Mouse (Mus musculus) ovary, postnatal 36 days (tissue): Measurements from ENCODE around the gene 4930518I15Rik.
"Not testable (repeated sequence)": the region's sequence is repeated elsewhere in the genome, so short reads cannot be mapped to it uniquely, and the experiment has no call there.

Source experiments
- DNase-seq: peaks from one replicate; pipeline ENCODE4 v3.0.0; 2022; ENCODE audit warnings: low spot score, mixed read lengths

4930518I15Rik gene

GRCm38 (mm10) chr2:156857835-156858234, at the start of gene 4930518I15Rik:
4930518I15Rik (minus strand) TSS chr2:156857946.
- DNase-seq = no peak

- DNase-seq = not testable (repeated sequence)
Measured at GRCm38 (mm10) chr2:156905931-156906330, 48.2 kb upstream of the 4930518I15Rik start.

- DNase-seq = peak; percentile 54
Measured at GRCm38 (mm10) chr2:156904976-156905717, 47.4 kb upstream of the 4930518I15Rik start.

DNA sequence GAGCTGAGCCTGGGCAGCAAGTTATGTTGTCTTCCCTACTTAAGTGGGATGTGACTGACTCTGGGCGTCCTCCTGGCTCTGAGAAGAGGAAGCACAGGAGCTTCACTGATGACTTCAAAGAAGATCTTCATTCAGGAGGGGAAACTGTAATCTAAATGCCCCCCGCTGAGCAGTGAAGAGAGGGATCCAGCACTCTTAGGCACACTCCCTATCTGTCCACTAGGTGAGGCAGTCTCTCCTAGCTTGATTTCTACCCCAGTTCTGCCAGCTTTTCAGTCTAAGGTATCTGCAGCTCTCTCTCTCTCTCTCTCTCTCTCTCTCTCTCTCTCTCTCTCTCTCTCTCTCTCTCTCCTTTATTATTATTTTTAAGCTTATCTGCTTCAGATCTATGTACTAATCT, 45.6 kb upstream of the 4930518I15Rik start:
- DNase-seq = no peak

GRCm38 (mm10) chr2:156902411-156902810, 44.7 kb upstream of the 4930518I15Rik start:
- DNase-seq = not testable (repeated sequence)

DNA sequence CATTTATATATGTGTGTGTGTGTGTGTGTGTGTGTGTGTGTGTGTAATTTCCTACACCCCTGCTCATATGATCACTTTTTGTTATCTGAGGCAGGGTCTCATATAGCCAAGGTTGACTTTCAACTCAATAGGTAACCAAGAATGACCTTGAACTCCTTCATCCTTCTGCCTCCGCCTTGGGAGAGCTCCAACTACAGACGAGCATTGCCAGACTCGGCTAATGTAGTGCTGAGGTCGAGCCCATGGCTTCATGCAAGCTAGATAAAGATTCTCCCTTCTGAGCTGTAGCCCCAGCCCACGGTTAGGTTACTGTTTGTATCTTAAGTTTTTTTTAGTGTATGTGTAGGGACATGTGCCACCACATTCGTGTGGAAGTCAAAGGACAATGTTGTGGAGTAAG, 44.1 kb upstream of the 4930518I15Rik start:
- DNase-seq = no peak

DNA sequence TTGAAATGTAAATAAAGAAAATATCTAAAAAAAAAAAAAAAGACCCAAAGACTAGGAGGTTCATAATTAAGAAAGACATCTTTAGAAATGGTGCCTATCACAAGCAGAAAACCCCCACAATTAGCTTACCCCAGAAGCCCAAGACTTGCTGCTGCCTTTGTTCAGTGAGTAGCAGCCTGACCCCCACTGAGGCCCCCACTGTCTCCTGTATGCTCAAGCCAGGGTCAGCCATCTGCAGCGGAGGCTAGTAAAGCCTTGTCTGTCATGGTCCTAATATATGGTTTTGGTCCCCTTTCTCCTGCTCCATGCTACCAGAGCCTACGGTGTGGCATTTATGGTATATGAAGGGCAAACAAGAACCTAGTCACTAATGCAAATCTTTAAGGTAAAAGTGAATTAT, 43.6 kb upstream of the 4930518I15Rik start:
- no peak for DNase-seq

DNA sequence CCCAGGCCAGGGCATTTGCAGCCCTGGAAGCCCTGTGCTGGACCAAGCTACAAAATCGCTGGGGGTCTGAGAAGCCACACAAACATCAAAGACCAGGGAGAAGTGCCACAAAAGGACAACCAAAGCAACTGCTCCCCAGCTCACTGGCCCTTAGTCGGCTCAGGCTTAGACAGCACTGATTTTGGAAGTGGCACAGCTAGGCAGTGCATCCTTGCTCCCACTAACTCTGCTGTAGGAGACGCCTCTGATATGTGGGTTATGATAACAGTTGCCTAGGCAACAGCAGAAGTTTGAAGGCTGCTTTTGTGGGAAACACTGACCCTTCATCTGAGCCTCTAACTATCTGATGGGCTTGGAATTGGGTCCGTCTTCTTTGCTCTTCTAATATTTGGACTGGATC, 41.4 kb upstream of the 4930518I15Rik start:
- no peak for DNase-seq

- no peak for DNase-seq
Measured at GRCm38 (mm10) chr2:156898374-156898773, 40.6 kb upstream of the 4930518I15Rik start.

GRCm38 (mm10) chr2:156897034-156897433, 39.3 kb upstream of the 4930518I15Rik start:
- DNase-seq = no peak

DNA sequence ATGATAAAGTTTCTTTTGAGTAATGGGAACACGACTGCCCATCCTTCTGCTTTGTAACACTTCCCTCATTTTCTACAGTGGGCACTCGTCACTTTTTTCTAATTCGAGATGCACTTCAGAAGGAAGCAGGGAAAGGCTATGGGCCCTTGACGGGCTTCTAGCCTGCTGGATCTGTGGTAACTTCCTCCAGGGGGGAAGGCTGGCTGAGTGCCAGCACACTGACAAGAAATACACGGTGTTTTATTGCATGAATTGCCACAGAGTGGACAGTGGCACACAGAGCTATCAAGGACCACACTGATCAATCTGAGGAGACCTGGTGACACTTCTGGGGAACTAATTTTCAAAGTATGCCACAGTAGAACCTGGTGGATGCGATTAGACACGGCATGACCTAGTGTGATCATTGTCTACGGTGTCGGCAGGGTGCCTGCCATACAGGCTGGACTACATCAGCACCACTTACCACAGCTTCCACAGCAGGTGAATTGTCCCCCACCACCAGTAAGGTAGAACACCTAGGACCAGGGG, 38.7 kb upstream of the 4930518I15Rik start:
- no peak for DNase-seq

DNA sequence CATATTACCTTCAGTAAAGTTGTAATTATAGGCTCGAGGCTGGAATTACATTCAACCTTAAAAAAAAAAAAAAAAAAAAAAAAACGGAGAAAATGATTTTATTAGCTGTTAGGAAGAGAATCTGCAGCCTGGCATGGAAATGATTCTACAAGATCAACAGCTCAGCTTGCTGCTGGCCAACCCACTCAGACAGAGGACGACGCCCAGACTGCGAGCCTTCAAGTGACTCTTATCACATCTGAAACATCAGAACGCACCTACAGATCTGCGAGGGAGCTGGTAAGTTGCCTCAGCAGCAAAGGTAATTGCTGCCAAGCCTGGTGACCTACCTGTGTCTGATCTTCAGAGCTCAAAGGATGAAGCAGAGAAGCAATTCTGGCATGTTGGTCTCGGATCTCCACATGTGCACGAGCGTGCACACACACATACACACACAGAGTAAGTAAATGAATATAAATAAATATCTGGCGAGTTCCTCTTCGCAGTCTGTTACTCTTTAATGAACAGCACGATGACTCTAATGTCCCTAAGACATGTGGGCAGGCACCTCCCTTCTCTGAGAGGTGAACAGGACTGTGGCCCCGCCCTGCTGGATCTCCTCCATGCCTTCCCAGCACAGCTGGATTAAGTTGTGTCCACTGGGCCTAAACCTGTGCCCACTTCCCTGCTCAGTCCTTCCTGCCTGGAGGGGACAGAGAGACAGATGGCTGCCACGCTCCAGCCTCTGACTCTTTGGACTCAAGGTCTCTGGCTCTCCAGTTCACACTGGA, 36.9 kb upstream of the 4930518I15Rik start:
- DNase-seq = no peak

DNA sequence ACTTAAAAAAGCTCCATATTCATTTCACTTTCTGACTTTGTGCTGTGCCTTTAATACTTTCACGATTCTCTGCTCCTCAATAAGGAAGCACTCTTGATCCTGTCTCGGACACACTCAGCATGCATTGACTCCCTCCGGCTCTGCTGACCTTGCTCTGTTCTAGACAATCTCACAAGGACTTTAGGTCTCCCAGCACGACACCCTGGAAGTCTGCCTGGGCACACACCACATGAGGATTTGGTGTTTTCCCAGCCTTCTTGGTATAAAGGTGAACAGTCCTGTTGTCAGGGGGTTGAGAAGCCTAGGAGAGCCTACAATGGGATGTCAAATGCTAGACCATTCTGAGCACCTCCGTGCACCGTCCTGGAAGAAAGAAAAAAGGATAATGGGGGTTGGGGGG, 35.1 kb upstream of the 4930518I15Rik start:
- peak; percentile 29 for DNase-seq

GRCm38 (mm10) chr2:156892240-156892639, 34.5 kb upstream of the 4930518I15Rik start:
- no peak for DNase-seq

GRCm38 (mm10) chr2:156888490-156888889, 30.7 kb upstream of the 4930518I15Rik start:
- DNase-seq = no peak

GRCm38 (mm10) chr2:156887017-156887416, 29.3 kb upstream of the 4930518I15Rik start, which contains the start of gene Sla2:
Sla2 (minus strand) TSS chr2:156887192.
- DNase-seq = no peak

GRCm38 (mm10) chr2:156886084-156886631, 28.4 kb upstream of the 4930518I15Rik start:
- DNase-seq = no peak

DNA sequence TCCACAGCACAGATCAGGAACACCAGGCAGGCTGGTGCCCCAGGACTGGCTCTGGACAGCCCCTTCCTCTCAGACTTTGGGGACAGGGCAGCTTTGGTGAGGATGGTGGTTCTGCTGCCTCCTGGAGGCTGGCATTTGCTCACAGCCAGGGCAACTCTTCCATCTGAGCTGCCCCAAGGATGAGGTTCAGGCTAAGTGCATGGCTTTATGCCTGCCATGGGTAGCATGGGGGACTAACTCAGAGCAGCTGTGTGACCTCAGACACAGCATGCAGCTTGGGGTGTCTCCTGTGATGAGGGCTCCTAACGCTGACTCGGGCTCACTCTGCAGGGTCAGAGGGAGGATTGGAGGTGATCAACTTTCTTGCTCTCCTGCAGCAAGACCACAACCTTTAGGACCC, 27.9 kb upstream of the 4930518I15Rik start:
- DNase-seq = not testable (repeated sequence)

- DNase-seq = no peak
Measured at GRCm38 (mm10) chr2:156884396-156885211, 26.9 kb upstream of the 4930518I15Rik start.

GRCm38 (mm10) chr2:156882431-156883001, 24.8 kb upstream of the 4930518I15Rik start:
- DNase-seq = no peak

DNA sequence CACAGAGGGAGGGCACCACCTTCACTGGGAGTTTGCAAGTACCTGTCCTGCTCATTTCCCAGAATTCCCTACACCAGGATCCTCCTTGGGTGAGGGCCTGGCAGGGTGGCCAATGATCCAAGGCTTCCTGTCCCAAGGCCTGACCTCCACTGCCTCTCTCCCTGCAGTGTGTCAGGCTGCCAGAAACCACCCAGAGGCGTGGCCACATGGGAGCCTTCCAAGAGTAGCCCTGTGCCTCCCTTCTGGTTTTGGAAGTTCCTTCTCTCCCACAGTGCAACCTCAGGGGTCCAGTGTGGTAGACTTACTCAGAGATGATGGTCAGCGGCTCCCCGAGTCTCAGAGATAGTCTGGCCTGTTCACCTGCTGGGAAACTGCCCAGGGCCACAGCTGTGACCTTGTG, 21.8 kb upstream of the 4930518I15Rik start:
- peak; percentile 37 for DNase-seq
